Mouse (Mus musculus) CH12.LX (cell line): Measurements from ENCODE around the gene Zfp286. TPM values are rescaled to one million over a fixed set of nuclear protein-coding genes. Genes with fewer than 3 reads are reported as not detected.

Experiments used
- DNase-seq: peaks from one replicate; pipeline ENCODE4 v3.0.0-alpha.2; 2013; ENCODE audit errors: extremely low read depth
- H3K27ac ChIP-seq: 2 replicates; pipeline ENCODE4 v1.5.1; 2012; ENCODE audit warnings: low read depth, mild to moderate bottlenecking, control low read depth, moderate library complexity; ENCODE audit not compliant: insufficient read depth
- H3K27me3 ChIP-seq: replicated peaks from 2 replicates; pipeline ENCODE3; 2012; ENCODE audit warnings: inconsistent platforms
- H3K36me3 ChIP-seq, 2 experiments: replicated peaks in 1 of 2; 2 replicates each; pipeline versions ENCODE3 to v1.6.1; 2012; ENCODE audit warnings: inconsistent platforms in 1 of 2, low read length in 1 of 2, mild to moderate bottlenecking in 1 of 2, mixed read lengths in 1 of 2, moderate library complexity in 1 of 2; ENCODE audit not compliant: control insufficient read depth in 1 of 2, insufficient read depth in 1 of 2
- H3K4me1 ChIP-seq, 2 experiments: 2 replicates each; pipeline ENCODE4 v1.6.1; 2012; ENCODE audit warnings: inconsistent platforms in 1 of 2, moderate library complexity in 1 of 2; ENCODE audit not compliant: insufficient read depth in 2 of 2, control insufficient read depth in 1 of 2
- H3K4me2 ChIP-seq: 2 replicates; pipeline ENCODE4 v1.6.1; 2012; ENCODE audit warnings: low read depth, mild to moderate bottlenecking, control low read depth; ENCODE audit not compliant: poor library complexity, insufficient read depth, severe bottlenecking
- H3K4me3 ChIP-seq, 3 experiments: fragments of 150-350 bp in 1 of 3; sonication (generic) in 1 of 3; replicated peaks in 1 of 3; 2 replicates each; pipeline versions ENCODE3 to v1.5.1; 2011 to 2012; ENCODE audit warnings: low read depth in 2 of 3, low read length in 2 of 3, mild to moderate bottlenecking in 2 of 3, moderate library complexity in 2 of 3, control low read depth in 1 of 3, improper control_type of control experiment in 1 of 3, inconsistent platforms in 1 of 3, mixed read lengths in 1 of 3; ENCODE audit not compliant: poor library complexity in 1 of 3
- H3K79me2 ChIP-seq: replicated peaks from 2 replicates; pipeline ENCODE4 v1.6.1; 2012; ENCODE audit warnings: mild to moderate bottlenecking, moderate library complexity; ENCODE audit not compliant: control insufficient read depth, poor library complexity, insufficient read depth, severe bottlenecking; ENCODE audit errors: extremely low read depth
- H3K9ac ChIP-seq: 2 replicates; pipeline ENCODE4 v1.6.1; 2012; ENCODE audit warnings: low read depth, mild to moderate bottlenecking, control low read depth, moderate library complexity; ENCODE audit not compliant: insufficient read depth
- H3K9me3 ChIP-seq: replicated peaks from 2 replicates; pipeline ENCODE3; 2012; ENCODE audit warnings: low read length, inconsistent platforms, mixed read lengths
- BHLHE40 ChIP-seq: IDR thresholded peaks from 2 replicates; pipeline ENCODE4 v1.6.1; 2011; ENCODE audit warnings: mild to moderate bottlenecking, low read depth, low read length, improper control_type of control experiment
- CHD1 ChIP-seq: IDR thresholded peaks from 2 replicates; pipeline ENCODE4 v1.6.1; 2012; ENCODE audit warnings: low read depth, low read length, improper control_type of control experiment, inconsistent platforms
- CHD2 ChIP-seq: IDR thresholded peaks from 2 replicates; pipeline ENCODE4 v1.6.1; 2011; ENCODE audit warnings: low read length, improper control_type of control experiment
- CTCF ChIP-seq, 2 experiments: IDR thresholded peaks in 1 of 2; conservative IDR thresholded peaks in 1 of 2; 2 replicates each; pipeline ENCODE4 v1.5.1; 2011 to 2012; ENCODE audit warnings: low read depth in 2 of 2, low read length in 2 of 2, improper control_type of control experiment in 1 of 2, inconsistent platforms in 1 of 2, mild to moderate bottlenecking in 1 of 2, moderate library complexity in 1 of 2
- E2F4 ChIP-seq: IDR thresholded peaks from 2 replicates; pipeline ENCODE4 v1.6.1; 2011; ENCODE audit warnings: low read depth, low read length, improper control_type of control experiment; ENCODE audit not compliant: insufficient replicate concordance
- ELF1 ChIP-seq: IDR thresholded peaks from 2 replicates; pipeline ENCODE4 v1.6.1; 2014; ENCODE audit warnings: low read depth, mild to moderate bottlenecking, inconsistent platforms, low read length, improper control_type of control experiment
- EP300 ChIP-seq: IDR thresholded peaks from 2 replicates; pipeline ENCODE4 v1.6.1; 2011; ENCODE audit warnings: low read length, improper control_type of control experiment
- ETS1 ChIP-seq: conservative IDR thresholded peaks from 2 replicates; pipeline ENCODE4 v1.6.1; 2012; ENCODE audit warnings: low read depth, mild to moderate bottlenecking, inconsistent platforms, low read length, improper control_type of control experiment, moderate library complexity
- HCFC1 ChIP-seq: IDR thresholded peaks from 2 replicates; pipeline ENCODE4 v1.6.1; 2012; ENCODE audit warnings: low read depth, mild to moderate bottlenecking, inconsistent platforms, low read length, improper control_type of control experiment
- JUN ChIP-seq: IDR thresholded peaks from 2 replicates; pipeline ENCODE4 v1.6.1; 2011; ENCODE audit warnings: low read depth, mild to moderate bottlenecking, low read length, improper control_type of control experiment, moderate library complexity; ENCODE audit not compliant: insufficient read depth
- KAT2A ChIP-seq: IDR thresholded peaks from 2 replicates; pipeline ENCODE4 v1.6.1; 2012; ENCODE audit warnings: low read length, improper control_type of control experiment, inconsistent platforms; ENCODE audit not compliant: insufficient replicate concordance
- MAFK ChIP-seq: IDR thresholded peaks from 2 replicates; pipeline ENCODE4 v1.6.1; 2011; ENCODE audit warnings: low read length, improper control_type of control experiment; ENCODE audit not compliant: insufficient replicate concordance
- MAX ChIP-seq: IDR thresholded peaks from 2 replicates; pipeline ENCODE4 v1.6.1; 2011; ENCODE audit warnings: low read length, improper control_type of control experiment
- MAZ ChIP-seq: IDR thresholded peaks from 2 replicates; pipeline ENCODE4 v1.6.1; 2012; ENCODE audit warnings: low read depth, mild to moderate bottlenecking, inconsistent platforms, low read length, improper control_type of control experiment, moderate library complexity
- MEF2A ChIP-seq: IDR thresholded peaks from 2 replicates; pipeline ENCODE4 v1.6.1; 2014; ENCODE audit warnings: low read depth, mild to moderate bottlenecking, inconsistent platforms, low read length, improper control_type of control experiment, borderline replicate concordance
- MXI1 ChIP-seq: IDR thresholded peaks from 2 replicates; pipeline ENCODE4 v1.6.1; 2011; ENCODE audit warnings: mild to moderate bottlenecking, low read depth, low read length, improper control_type of control experiment
- NELFE ChIP-seq: IDR thresholded peaks from 2 replicates; pipeline ENCODE4 v1.6.1; 2011; ENCODE audit warnings: low read depth, low read length, improper control_type of control experiment
- NRF1 ChIP-seq: IDR thresholded peaks from 2 replicates; pipeline ENCODE4 v1.6.1; 2014; ENCODE audit warnings: low read depth, mild to moderate bottlenecking, inconsistent platforms, low read length, improper control_type of control experiment, moderate library complexity
- PAX5 ChIP-seq: IDR thresholded peaks from 2 replicates; pipeline ENCODE4 v1.6.1; 2012; ENCODE audit warnings: low read length, inconsistent platforms, mixed read lengths
- POLR2A ChIP-seq: IDR thresholded peaks from 2 replicates; pipeline ENCODE4 v1.6.1; 2011; ENCODE audit warnings: low read depth, mild to moderate bottlenecking, improper control_type of control experiment, low read length
- SMC3 ChIP-seq: IDR thresholded peaks from 2 replicates; pipeline ENCODE4 v1.6.1; 2011; ENCODE audit warnings: low read depth, low read length, improper control_type of control experiment
- TBP ChIP-seq: conservative IDR thresholded peaks from 2 replicates; pipeline ENCODE4 v1.6.1; 2011; ENCODE audit warnings: low read depth, low read length, improper control_type of control experiment
- UBTF ChIP-seq: IDR thresholded peaks from 2 replicates; pipeline ENCODE4 v1.6.1; 2012; ENCODE audit warnings: low read depth, mild to moderate bottlenecking, inconsistent platforms, low read length, improper control_type of control experiment, moderate library complexity
- USF2 ChIP-seq: conservative IDR thresholded peaks from 2 replicates; pipeline ENCODE4 v1.6.1; 2011; ENCODE audit warnings: low read depth, low read length, improper control_type of control experiment
- ZC3H11A ChIP-seq: IDR thresholded peaks from 2 replicates; pipeline ENCODE4 v1.6.1; 2012; ENCODE audit warnings: low read depth, mild to moderate bottlenecking, inconsistent platforms, low read length, improper control_type of control experiment
- ZKSCAN1 ChIP-seq: IDR thresholded peaks from 2 replicates; pipeline ENCODE4 v1.6.1; 2012; ENCODE audit warnings: low read depth, inconsistent platforms, low read length, improper control_type of control experiment, borderline replicate concordance
- ZMIZ1 ChIP-seq: IDR thresholded peaks from 2 replicates; pipeline ENCODE4 v1.6.1; 2012; ENCODE audit warnings: low read depth, mild to moderate bottlenecking, inconsistent platforms, low read length, improper control_type of control experiment
- ZNF384 ChIP-seq: IDR thresholded peaks from 2 replicates; pipeline ENCODE4 v1.6.1; 2012; ENCODE audit warnings: low read depth, low read length, improper control_type of control experiment, inconsistent platforms
- dilution Hi-C: fragments of 300-500 bp; cut with MboI; formaldehyde crosslinking; loops from 2 replicates; pipeline ENCODE4 v1.14.3; 2020; ENCODE audit warnings: low sequenced_read_pairs; ENCODE audit not compliant: extremely low pct_unique_long_range_greater_than_20kb, extremely low pct_ligation_motif_present
- in situ Hi-C: fragments of 300-500 bp; cut with MboI; formaldehyde crosslinking; loops from 3 replicates; pipeline ENCODE4 v1.14.3; 2019; ENCODE audit warnings: low sequenced_read_pairs, low pct_ligation_motif_present, low pct_unique_long_range_greater_than_20kb, mixed read lengths
- polyA plus RNA-seq: library from polyadenylated mRNA; unstranded; fragments of >175 nt; gene quantifications from 2 replicates; pipeline ENCODE4 v1.2.1, GENCODE M21; 2012; ENCODE audit warnings: low read depth; ENCODE audit not compliant: insufficient read length
- total RNA-seq, 2 experiments: library from RNA; depleted of rRNA; stranded (reverse); fragments of 300-350 nt in 1 of 2; fragments of >200 nt in 1 of 2; gene quantifications; 2 replicates each; pipeline ENCODE4 v1.2.3; 2012 to 2014

Zfp286 gene
- total and polyA plus RNA-seq, 3 experiments: not detected

DNA sequence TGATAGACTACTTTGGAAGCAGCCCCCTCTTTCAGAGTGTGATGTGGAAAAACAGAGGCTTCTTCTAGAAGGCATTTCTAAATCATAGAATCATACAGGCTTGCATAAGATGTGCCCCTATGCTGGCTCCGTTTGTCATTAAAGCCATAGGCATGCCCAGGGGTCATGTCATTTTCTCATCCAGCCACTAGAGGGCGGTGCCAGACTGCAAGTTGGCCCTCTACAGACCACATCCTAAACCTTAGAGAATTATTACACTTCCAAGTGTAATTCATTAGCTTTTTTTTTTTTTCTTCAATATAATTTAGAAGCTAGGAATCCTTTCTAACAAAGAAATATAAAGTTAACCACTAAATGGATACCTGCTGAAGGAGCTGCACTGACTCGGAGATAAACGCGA lies 45.2 kb downstream of the Zfp286 start (continued):
- TF ChIP-seq POLR2A: no peak
- 0 out of 2 replicates have a peak, but pooled peaks have one; percentile 15 for TF ChIP-seq MAX
- TF ChIP-seq MEF2A: no peak
- TF ChIP-seq NRF1: no peak
- no peak for TF ChIP-seq CHD1
- TF ChIP-seq E2F4: no peak
- TF ChIP-seq UBTF: no peak
- TF ChIP-seq ZMIZ1: no peak
- no peak for TF ChIP-seq ZKSCAN1
- no peak for TF ChIP-seq ETS1
- TF ChIP-seq ZNF384: peak; percentile 55
- peak; percentile 99 for TF ChIP-seq CTCF (conservative IDR thresholded peaks at IDR 0.05 in 1 of 2, IDR thresholded peaks at IDR 0.05 in 1 of 2; ENCODE audit: low read depth in 2 of 2, low read length in 2 of 2)
- TF ChIP-seq JUN: no peak
- TF ChIP-seq TBP: no peak
- no peak for TF ChIP-seq PAX5

DNA sequence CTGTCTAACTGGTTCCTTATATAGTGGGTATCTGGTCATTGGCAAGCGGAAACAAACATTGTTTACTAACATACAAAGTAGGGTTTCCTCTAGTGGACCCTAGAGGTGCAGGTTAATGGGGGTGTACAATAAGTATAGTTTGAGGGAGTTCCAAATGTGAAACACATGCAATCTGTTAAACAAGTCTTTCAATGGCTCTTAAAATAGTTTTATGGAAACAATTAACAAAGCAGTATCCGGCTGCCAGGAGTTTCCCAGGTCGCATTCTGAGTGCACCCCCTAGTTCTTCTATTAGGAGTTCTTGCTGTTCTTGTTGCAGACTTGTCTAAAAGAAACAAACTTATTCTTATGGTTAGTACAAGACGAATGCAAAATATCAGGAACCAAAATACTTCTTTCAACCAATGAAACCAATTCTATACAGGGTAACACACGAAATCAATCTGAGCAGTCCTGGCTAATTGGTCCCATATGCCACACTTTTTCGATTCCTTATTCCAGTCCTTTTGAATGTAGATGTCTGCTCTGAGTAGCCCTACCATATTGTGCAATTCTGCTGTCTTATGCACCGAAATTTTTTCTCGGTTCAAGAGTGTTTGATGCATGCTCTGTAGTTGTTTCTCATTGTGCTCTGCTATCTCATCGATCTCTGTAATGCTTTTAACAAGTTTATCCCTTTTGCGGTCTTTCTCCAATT lies 46.9 kb downstream of the Zfp286 start:
- H3K36me3 ChIP-seq: no peaks in the 10 kb centered on the region
- dilution Hi-C loops: no loop called here
- H3K4me2 ChIP-seq: no peak overlapping the region
- H3K27ac ChIP-seq: no peak overlapping the region
- no peaks in the 10 kb centered on the region for H3K4me1 ChIP-seq
- H3K79me2 ChIP-seq: no peaks in the 10 kb centered on the region
- H3K27me3 ChIP-seq: no peaks in the 10 kb centered on the region
- no peak overlapping the region for H3K9ac ChIP-seq
- DNase-seq: no peak
- TF ChIP-seq NRF1: no peak
- no peak for TF ChIP-seq MXI1
- no peak for TF ChIP-seq ZC3H11A
- TF ChIP-seq HCFC1: no peak
- no peak for TF ChIP-seq USF2
- TF ChIP-seq MAZ: no peak
- TF ChIP-seq EP300: no peak
- no peak for TF ChIP-seq UBTF
- no peak for TF ChIP-seq CHD1
- no peak for TF ChIP-seq MAFK
- TF ChIP-seq KAT2A: no peak
- no peak for TF ChIP-seq BHLHE40
- no peak for TF ChIP-seq NELFE
- TF ChIP-seq POLR2A: no peak
- TF ChIP-seq ETS1: no peak
- TF ChIP-seq CHD2: no peak
- TF ChIP-seq SMC3: no peak
- no peak for TF ChIP-seq ELF1
- no peak for TF ChIP-seq MAX
- no peak for TF ChIP-seq CTCF (conservative IDR thresholded peaks at IDR 0.05 in 1 of 2, IDR thresholded peaks at IDR 0.05 in 1 of 2; ENCODE audit: low read depth in 2 of 2, low read length in 2 of 2)
- TF ChIP-seq, all 38 proteins: peak for 0
- H3K4me3 ChIP-seq: no peak overlapping the region
- in situ Hi-C loops: no loop called here
- no peaks in the 10 kb centered on the region for H3K9me3 ChIP-seq
